Mouse (Mus musculus): ENCODE data around the gene Abcb4.
"Not testable (repeated sequence)": the region's sequence is repeated elsewhere in the genome, so short reads cannot be mapped to it uniquely, and the experiment has no call there.

Abcb4 gene

GRCm38 (mm10) chr5:8911567-8912198, 18.2 kb downstream of the Abcb4 start:
- no peak for DNase-seq (ENCODE audit: low spot score)

GRCm38 (mm10) chr5:8916400-8916799, 22.9 kb downstream of the Abcb4 start:
- DNase-seq (ENCODE audit: low spot score): no peak

DNA sequence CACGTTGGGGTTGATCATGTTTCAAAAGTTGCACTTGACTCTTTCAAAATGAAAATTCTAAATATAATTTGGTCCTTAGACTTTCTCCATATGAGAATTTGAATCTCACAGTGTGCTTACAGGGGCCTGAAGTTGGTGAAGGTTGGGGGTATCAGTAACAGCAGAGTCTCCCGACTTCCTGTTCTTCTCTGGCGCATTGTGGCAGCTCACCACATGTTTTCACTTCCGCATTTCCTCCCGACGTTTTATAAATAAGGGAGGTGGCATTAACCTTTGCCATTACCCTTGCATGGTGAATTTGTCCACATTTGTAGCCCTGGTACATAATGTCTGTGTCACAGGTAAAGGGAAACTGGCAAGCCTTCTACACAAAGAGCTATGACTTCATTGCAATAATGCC, 23.6 kb downstream of the Abcb4 start:
- DNase-seq (ENCODE audit: low spot score): peak; percentile 3

- DNase-seq (ENCODE audit: low spot score): no peak
Measured at GRCm38 (mm10) chr5:8928440-8928839, 34.9 kb downstream of the Abcb4 start.

DNA sequence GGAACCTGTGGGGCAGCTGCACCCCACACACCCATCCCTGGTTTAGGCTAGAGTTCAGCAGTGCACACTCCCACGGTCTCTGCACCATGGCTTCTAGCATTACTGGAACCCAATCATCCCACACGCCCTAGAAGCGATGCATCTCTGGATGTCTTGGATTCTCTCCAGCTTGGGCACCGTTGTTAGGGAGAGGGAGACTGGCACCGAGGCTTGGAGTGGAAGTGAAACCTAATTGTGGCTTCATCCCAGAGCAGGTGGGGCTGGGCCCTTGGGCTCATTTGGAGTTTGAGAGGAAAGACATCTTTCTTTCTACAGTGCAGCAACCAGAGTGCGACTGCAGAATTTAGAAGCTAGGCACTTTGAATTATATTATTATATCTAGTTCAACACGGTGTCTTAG, 44.4 kb downstream of the Abcb4 start:
- no peak for DNase-seq (ENCODE audit: low spot score)

GRCm38 (mm10) chr5:8941266-8941665, 47.7 kb downstream of the Abcb4 start:
- not testable (repeated sequence) for DNase-seq (ENCODE audit: low spot score)

DNA sequence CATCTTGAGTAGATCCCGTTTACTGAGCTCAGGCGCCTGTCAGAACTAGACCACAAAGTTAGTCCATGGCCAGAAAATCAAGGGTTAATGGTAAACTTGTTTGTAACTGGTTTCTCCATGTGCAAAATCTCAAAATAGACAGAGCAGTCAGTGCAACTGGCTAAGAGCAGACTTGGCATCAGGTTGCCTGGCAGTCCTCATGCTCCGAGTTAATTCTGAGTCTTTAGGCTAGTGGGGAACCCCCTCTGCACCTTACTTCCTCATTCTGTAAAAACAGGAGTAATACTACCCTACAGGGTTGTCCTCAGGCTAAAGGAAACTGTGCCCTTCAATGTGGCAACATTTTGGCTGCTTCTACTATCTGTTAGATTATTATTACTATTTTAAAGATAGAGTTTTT, 50.3 kb downstream of the Abcb4 start:
- DNase-seq (ENCODE audit: low spot score): no peak

DNA sequence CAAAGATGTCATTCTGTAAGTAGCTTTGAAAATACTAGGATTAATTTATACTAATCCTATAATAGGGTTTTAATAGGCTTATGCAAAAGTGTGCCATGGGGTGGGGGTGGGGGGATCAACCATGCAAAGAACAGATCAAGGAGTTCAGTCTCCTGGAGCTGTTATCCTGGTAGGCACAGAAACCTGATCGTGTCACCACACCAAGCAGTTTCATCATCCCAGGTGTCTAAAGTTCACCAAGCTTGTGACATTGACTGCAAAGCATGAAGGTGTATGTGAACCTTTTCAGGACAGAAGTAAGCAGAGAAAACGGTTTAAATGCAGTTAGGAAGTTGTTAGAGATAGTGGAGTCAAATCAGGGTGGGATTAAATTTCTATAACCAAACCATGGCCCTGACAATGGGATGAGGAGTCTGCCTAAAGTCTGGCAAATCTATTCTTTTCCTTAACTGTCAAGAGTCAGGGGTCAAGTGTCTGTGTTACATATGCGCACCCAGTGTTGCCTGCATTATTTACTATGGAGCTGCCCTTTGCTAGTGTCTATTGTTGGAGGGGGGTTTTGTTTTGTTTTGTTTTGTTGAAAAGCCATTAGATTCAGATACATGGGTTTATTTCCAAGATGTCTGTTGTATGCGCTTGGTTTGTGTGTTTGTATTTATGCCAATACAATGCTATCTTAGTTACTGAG, 54.0 kb downstream of the Abcb4 start:
- no peak for DNase-seq (ENCODE audit: low spot score)

- no peak for DNase-seq (ENCODE audit: low spot score)
Measured at GRCm38 (mm10) chr5:8953660-8954059, 60.1 kb downstream of the Abcb4 start.

DNA sequence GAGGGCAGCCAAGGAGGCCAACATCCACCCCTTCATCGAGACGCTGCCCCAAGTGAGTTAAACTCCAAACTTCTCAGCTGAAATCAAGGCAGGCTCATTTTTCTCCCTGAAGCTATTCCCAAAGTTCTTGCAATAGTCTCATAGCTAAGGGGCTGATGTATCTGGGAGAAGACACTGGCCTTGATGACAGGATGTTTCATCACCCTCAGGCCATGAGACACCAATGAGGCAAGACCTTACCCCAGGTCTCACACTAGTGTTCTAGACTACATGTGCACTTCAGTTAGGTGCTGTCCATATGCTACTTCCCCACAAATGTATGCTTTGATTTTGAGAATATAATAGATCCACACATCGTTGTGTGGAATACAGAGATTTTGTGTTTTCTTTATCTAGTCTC, 62.0 kb downstream of the Abcb4 start:
- no peak for DNase-seq (ENCODE audit: low spot score)

GRCm38 (mm10) chr5:8960534-8960933, 67.0 kb downstream of the Abcb4 start:
- DNase-seq (ENCODE audit: low spot score): no peak

GRCm38 (mm10) chr5:8964487-8964886, 71.0 kb downstream of the Abcb4 start:
- DNase-seq (ENCODE audit: low spot score): no peak

GRCm38 (mm10) chr5:8970694-8971093, 77.2 kb downstream of the Abcb4 start:
- no peak for DNase-seq (ENCODE audit: low spot score)

DNA sequence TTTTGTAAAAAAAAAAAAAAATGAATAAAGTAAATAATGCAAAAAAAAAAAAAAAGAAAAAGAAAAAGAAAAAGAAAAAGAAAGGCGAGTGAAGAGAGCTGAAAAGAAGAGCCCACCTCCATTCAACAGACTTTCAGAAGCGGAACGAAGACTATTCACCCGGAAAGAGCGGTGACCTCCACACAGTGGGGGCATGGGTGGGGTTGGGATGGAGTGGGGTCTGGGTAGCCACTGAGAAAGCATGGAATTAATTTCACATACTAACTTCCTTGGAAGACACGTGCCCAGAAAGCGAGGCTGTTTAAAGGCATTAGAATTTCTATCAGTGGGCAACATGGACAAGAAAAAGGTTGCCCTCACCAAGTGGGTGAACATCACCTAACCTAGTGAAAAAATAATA, 78.8 kb downstream of the Abcb4 start:
- no peak for DNase-seq (ENCODE audit: low spot score)

DNA sequence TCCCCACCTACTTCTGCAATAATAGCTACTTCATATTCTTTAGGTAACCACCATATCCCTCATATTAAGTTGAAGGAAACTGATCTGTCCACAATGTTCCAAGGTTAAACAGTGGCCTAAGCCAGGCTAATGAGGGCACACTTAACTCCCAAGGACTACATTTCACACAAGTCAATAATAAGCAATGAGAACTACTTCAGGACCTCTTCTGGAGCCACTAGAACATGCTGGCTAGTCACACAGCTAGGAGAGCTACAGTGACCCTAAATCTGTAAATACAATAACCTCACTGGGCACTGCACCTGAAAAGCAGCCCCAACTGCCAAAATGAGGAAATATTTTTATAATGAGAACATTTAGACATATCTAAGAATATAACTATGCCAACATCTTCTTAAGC, 81.2 kb downstream of the Abcb4 start:
- peak; percentile 71 for DNase-seq (ENCODE audit: low spot score)

- no peak for DNase-seq (ENCODE audit: low spot score)
Measured at GRCm38 (mm10) chr5:8985470-8985869, 92.0 kb downstream of the Abcb4 start.

DNA sequence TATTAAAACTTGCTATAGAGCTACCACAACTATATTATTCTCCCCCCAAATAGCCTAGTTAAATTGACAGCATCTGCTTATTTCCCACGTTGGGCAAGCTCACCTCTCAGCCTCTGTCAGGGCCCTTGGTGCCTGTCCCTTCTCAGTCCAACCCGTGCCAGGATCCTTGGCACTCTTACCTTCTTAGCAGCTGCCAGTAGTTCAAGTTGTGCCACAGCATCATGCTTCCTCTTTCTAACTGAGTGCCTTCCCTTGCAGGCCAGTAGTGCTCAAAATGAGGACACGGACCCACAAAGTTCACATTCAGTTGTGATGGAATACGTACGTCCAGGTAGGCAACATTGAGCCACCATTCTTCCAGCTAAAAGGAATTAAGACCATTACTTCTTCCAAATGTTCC, 94.4 kb downstream of the Abcb4 start:
- no peak for DNase-seq (ENCODE audit: low spot score)

DNA sequence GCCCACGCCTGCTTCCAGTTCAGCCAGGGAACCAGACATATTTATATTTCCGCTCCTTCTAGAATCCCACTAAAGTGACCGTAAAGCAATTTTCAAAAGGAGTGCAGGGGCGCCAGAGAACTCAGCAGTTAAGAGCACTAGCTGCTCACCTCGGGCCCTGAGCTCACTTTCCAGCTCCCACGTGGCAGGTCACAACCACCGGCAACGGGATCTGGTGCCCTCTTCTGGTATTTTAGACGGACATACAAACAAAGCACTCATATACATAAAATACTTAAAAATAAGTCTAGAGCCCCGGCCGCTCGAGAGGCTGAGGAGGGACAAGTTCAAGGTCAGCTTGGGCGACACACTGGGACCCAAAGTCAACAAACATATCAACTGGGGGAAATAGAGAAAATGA, 97.0 kb downstream of the Abcb4 start:
- no peak for DNase-seq (ENCODE audit: low spot score)

DNA sequence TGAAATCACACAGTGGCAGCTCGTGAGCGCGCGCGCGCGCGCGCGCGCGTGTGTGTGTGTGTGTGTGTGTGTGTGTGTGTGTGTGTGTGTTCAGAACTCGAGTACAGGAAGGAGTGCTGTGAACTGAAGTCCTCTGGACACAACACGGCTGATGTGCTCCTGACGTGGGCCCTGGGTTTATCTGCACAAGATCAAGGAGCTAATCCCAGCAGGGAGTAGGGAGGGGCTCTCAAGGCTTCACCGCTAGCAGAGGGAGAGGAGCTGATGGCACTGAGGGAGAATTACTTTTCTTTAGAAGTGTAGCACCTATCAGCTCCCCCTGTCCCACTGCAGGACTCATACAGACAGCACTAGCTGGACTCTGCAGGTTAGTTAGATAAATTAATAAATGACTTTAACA, 98.1 kb downstream of the Abcb4 start:
- no peak for DNase-seq (ENCODE audit: low spot score)

DNA sequence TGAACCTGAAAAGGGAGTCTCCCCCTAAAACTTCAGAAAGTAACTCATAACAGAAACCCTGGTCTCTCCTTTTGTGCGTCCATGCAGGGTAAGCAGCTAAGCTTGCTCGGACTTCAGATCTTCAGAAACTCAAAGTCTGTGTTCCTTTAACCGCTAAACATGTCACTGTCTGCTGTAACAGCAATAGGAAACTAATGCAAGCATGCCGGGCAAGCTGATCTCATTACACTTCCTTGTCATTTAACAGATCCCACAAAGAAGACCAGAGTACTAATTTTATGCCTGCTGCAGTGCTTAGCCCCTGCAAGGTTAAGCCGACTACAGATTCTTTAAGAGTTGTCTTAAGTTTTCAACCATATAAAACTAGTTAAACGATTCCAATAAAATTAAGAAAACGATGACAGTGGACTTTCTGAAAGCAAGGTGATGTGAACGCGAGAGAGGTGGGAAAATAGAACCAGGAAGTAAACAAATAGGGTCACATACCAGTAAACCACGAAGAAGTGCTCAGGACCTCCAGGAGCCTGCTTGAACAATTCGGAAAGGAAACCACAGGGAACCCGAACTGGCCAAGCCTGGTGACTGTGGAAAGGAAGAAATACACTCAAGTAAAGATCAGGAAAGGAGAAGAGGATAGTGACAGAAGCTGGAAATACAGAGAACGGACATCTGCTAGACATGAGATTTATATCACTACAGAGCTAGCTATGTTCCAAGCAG, 102.6 kb downstream of the Abcb4 start:
- peak; percentile 49 for DNase-seq (ENCODE audit: low spot score)

- peak; percentile 94 for DNase-seq (ENCODE audit: low spot score)
Measured at GRCm38 (mm10) chr5:8996686-8997512, 103.4 kb downstream of the Abcb4 start, which contains the start of gene Crot. Gene Crot (minus strand): TSS chr5:8997324.

- DNase-seq (ENCODE audit: low spot score): peak; percentile 30
Measured at GRCm38 (mm10) chr5:8997513-8997895, 104.0 kb downstream of the Abcb4 start.
